Mouse (Mus musculus) limb, embryonic 13.5 days (tissue): ENCODE data around the gene Gm28635. TPM values are rescaled to one million over a fixed set of nuclear protein-coding genes. Genes with fewer than 3 reads are reported as not detected.
"Not testable (repeated sequence)": the region's sequence is repeated elsewhere in the genome, so short reads cannot be mapped to it uniquely, and the experiment has no call there.

ENCODE experiments used
- ATAC-seq: fragments of 200-750 bp; cut with Nextera tagmentation; 2 replicates; pipeline ENCODE4 v1.8.0; 2017; ENCODE audit warnings: low read depth, moderate number of reproducible peaks, moderate TSS enrichment; ENCODE audit not compliant: low FRiP score
- H3K27ac ChIP-seq: fragments of 300-500 bp; sonication (generic); 2 replicates; pipeline ENCODE4 v1.5.1; 2015; ENCODE audit warnings: inconsistent platforms, mild to moderate bottlenecking, moderate library complexity
- H3K27me3 ChIP-seq: fragments of 300-500 bp; sonication (generic); 2 replicates; pipeline ENCODE4 v1.6.1; 2015; ENCODE audit warnings: mild to moderate bottlenecking, inconsistent platforms
- H3K36me3 ChIP-seq: fragments of 300-500 bp; sonication (generic); 2 replicates; pipeline ENCODE4 v1.6.1; 2015; ENCODE audit warnings: inconsistent platforms, mild to moderate bottlenecking, moderate library complexity
- H3K4me1 ChIP-seq: fragments of 300-500 bp; sonication (generic); 2 replicates; pipeline ENCODE4 v1.6.1; 2015; ENCODE audit warnings: inconsistent platforms
- H3K4me2 ChIP-seq: fragments of 300-500 bp; sonication (generic); replicated peaks from 2 replicates; pipeline ENCODE4 v1.6.1; 2015; ENCODE audit warnings: inconsistent platforms, mild to moderate bottlenecking, moderate library complexity
- H3K4me3 ChIP-seq: fragments of 300-500 bp; sonication (generic); 2 replicates; pipeline ENCODE4 v1.5.1; 2015; ENCODE audit warnings: moderate library complexity, mild to moderate bottlenecking, inconsistent platforms
- H3K9ac ChIP-seq: fragments of 300-500 bp; sonication (generic); 2 replicates; pipeline ENCODE4 v1.6.1; 2015; ENCODE audit warnings: mild to moderate bottlenecking, inconsistent platforms
- H3K9me3 ChIP-seq: fragments of 300-500 bp; sonication (generic); 2 replicates; pipeline ENCODE4 v1.6.1; 2016; ENCODE audit warnings: inconsistent platforms
- WGBS: fragments of 180-500 bp; shearing (Covaris S2); methylation state at CpG from one replicate; pipeline ENCODE4 v1.1.7; 2015; 5-methylcytosine and 5-hydroxymethylcytosine counted together
- polyA plus RNA-seq: library from polyadenylated mRNA; unstranded; fragments of >200 nt; fragmentation: Nextera tagmentation; extraction: Ambion mirVana; gene quantifications from 2 replicates; pipeline ENCODE4 v1.2.1, GENCODE M21; 2015

Gene Gm28635
- polyA plus RNA-seq, 1 experiment from 2014 or later = not detected

GRCm38 (mm10) chr2:84679016-84679415 is 1.2 kb upstream of the Gm28635 start, which contains the start of gene Tmx2:
Tmx2 (minus strand) TSS chr2:84679140.
- peaks cover 28% of the 10 kb centered on the region for H3K36me3 ChIP-seq
- WGBS = 13% methylated on average over 8 of the region's 8 CpGs
- ATAC-seq = no peak
- H3K9ac ChIP-seq = peak within 1 kb of the TSS; percentile 86
- no peaks in the 10 kb centered on the region for H3K27me3 ChIP-seq
- no peaks in the 10 kb centered on the region for H3K9me3 ChIP-seq
- H3K27ac ChIP-seq = peak within 1 kb of the TSS; percentile 55; the same call in 1 of the 2 replicates
- H3K4me3 ChIP-seq = peak within 1 kb of the TSS; percentile 97
- H3K4me2 ChIP-seq = peak within 1 kb of the TSS; percentile 79
- peaks cover 17% of the 10 kb centered on the region for H3K4me1 ChIP-seq

GRCm38 (mm10) chr2:84677270-84677967 is 422 bp downstream of the Gm28635 start:
- Histone ChIP-seq H3K27me3 (no peaks in the 10 kb centered on the region), H3K4me2 (peak overlapping the region; percentile 66), H3K27ac (no peak overlapping the region), H3K9me3 (no peaks in the 10 kb centered on the region), H3K36me3 (peaks cover 38% of the 10 kb centered on the region), H3K4me1 (peaks cover 17% of the 10 kb centered on the region), H3K9ac (peak overlapping the region; percentile 59), H3K4me3 (peak overlapping the region; percentile 97)
- WGBS = 11% methylated on average over 22 of the region's 22 CpGs
- ATAC-seq = peak; percentile 56

GRCm38 (mm10) chr2:84671535-84671934 is 6.3 kb downstream of the Gm28635 start:
- WGBS = 71% methylated on average over 4 of the region's 5 CpGs
- not testable (repeated sequence) for ATAC-seq, H3K9me3 ChIP-seq, H3K4me1 ChIP-seq, H3K9ac ChIP-seq, H3K27ac ChIP-seq, H3K27me3 ChIP-seq
- Histone ChIP-seq H3K4me3 (peak overlapping the region; percentile 94; the same call in 1 of the 2 replicates), H3K36me3 (peaks cover 44% of the 10 kb centered on the region), H3K4me2 (peak overlapping the region; percentile 73)

- no peaks in the 10 kb centered on the region for H3K27me3 ChIP-seq
- H3K27ac ChIP-seq = peak within 1 kb of the TSS; percentile 94
- peaks cover 40% of the 10 kb centered on the region for H3K36me3 ChIP-seq
- peaks cover 10% of the 10 kb centered on the region for H3K4me1 ChIP-seq
- ATAC-seq = peak; percentile 97
- WGBS = under 1% methylated on average over 20 of the region's 20 CpGs
- H3K4me2 ChIP-seq = peak within 1 kb of the TSS; percentile 73
- H3K9me3 ChIP-seq = no peaks in the 10 kb centered on the region
- H3K4me3 ChIP-seq = peak within 1 kb of the TSS; percentile 94
- H3K9ac ChIP-seq = peak within 1 kb of the TSS; percentile 90
Measured at GRCm38 (mm10) chr2:84670569-84670933, 7.3 kb downstream of the Gm28635 start, which contains the start of gene Selenoh. Selenoh (minus strand) TSS chr2:84670770.

DNA sequence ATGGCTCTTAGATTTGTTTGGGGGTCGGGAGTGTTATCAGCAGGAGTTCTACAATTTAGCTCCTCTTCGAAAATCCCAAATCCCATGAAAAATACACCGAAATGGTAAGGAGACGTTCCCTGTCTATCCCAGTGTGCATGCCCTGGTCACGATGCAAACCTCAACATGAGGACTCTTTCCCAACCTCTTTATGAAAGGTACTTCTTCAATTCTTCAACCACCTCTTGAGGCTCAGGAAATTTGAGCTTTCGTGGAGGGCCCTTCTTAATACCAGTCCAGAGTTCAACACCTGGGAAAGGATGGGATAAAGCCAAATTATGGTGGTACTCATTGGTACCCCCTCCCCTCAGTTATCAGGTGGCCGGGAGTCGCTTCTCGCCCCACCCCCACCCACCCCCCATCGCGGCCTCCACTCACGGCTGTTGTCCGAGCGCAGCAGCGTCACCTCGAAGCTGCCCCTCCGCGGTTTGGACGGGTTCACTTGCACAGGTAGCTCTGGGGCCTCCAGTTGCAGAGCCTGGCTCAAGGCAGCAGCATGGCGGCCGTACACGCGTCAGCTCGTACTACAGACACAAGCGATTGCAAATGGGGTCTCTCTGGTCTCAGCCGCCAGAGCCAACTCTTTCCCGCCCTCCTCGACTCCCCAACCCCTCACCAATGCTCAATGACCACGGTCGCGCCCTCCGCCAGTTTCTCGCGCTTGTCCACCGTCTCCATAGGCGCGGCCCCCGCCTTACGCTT is 7.8 kb downstream of the Gm28635 start:
- no peaks in the 10 kb centered on the region for H3K27me3 ChIP-seq
- H3K4me3 ChIP-seq = peak overlapping the region; percentile 94
- peak overlapping the region; percentile 73 for H3K4me2 ChIP-seq
- no peaks in the 10 kb centered on the region for H3K9me3 ChIP-seq
- peaks cover 34% of the 10 kb centered on the region for H3K36me3 ChIP-seq
- peaks cover 10% of the 10 kb centered on the region for H3K4me1 ChIP-seq
- H3K27ac ChIP-seq = peak overlapping the region; percentile 94
- H3K9ac ChIP-seq = peak overlapping the region; percentile 90
- 3% methylated on average over 39 of the region's 39 CpGs for WGBS
- ATAC-seq = peak; percentile 75

DNA sequence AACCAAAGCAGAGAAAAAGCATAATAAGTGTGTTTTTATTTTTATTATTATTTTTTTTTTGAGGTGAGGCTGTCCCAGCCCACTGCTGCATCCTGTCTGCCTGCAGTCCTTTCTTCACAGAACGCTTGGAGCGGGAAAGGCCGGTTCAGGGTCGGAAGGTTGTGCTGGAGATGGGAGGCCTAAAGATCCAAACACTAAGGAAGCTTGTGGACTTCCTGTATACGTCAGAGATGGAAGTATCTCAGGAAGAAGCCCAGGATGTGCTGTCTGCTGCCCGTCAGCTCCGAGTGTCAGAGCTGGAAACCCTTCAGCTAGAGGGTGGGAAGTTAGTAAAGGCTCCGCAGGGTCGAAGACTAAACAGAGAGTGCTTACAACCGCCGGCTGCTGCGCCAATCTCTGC is 11.8 kb downstream of the Gm28635 start:
- H3K27ac ChIP-seq = no peak overlapping the region
- 65% methylated on average over 12 of the region's 12 CpGs for WGBS

GRCm38 (mm10) chr2:84662866-84663265 is 15.0 kb downstream of the Gm28635 start:
- WGBS = 38% methylated on average over 2 of the region's 2 CpGs

More for the DNA sequence above, 11.8 kb downstream of the Gm28635 start:
- peaks cover 10% of the 10 kb centered on the region for H3K36me3 ChIP-seq
- no peak overlapping the region for H3K9ac ChIP-seq
- peaks cover 10% of the 10 kb centered on the region for H3K4me1 ChIP-seq
- H3K4me2 ChIP-seq = no peak overlapping the region
- H3K27me3 ChIP-seq = no peaks in the 10 kb centered on the region
- H3K9me3 ChIP-seq = no peaks in the 10 kb centered on the region
- no peak for ATAC-seq
- no peak overlapping the region for H3K4me3 ChIP-seq

GRCm38 (mm10) chr2:84660253-84660652 is 17.6 kb downstream of the Gm28635 start:
- WGBS = 65% methylated on average over 3 of the region's 3 CpGs
- ATAC-seq = no peak
- no peaks in the 10 kb centered on the region for H3K4me1 ChIP-seq

More at GRCm38 (mm10) chr2:84662866-84663265, 15.0 kb downstream of the Gm28635 start:
- Histone ChIP-seq H3K4me3 (no peak overlapping the region), H3K27me3 (no peaks in the 10 kb centered on the region), H3K27ac (no peak overlapping the region), H3K4me2 (no peak overlapping the region), H3K9me3 (no peaks in the 10 kb centered on the region), H3K4me1 (no peaks in the 10 kb centered on the region), H3K36me3 (no peaks in the 10 kb centered on the region), H3K9ac (no peak overlapping the region)
- ATAC-seq = no peak

GRCm38 (mm10) chr2:84658806-84659205 is 19.0 kb downstream of the Gm28635 start, which contains the start of gene Btbd18:
Btbd18 (plus strand) TSS chr2:84659079.
- Histone ChIP-seq H3K4me3 (no peak within 1 kb of the TSS), H3K9ac (no peak within 1 kb of the TSS), H3K4me2 (no peak within 1 kb of the TSS), H3K4me1 (no peaks in the 10 kb centered on the region), H3K27ac (no peak within 1 kb of the TSS), H3K36me3 (no peaks in the 10 kb centered on the region), H3K9me3 (no peaks in the 10 kb centered on the region), H3K27me3 (no peaks in the 10 kb centered on the region)
- 92% methylated on average over 32 of the region's 32 CpGs for WGBS
- ATAC-seq = no peak

More at GRCm38 (mm10) chr2:84660253-84660652, 17.6 kb downstream of the Gm28635 start:
- no peak overlapping the region for H3K4me2 ChIP-seq
- no peak overlapping the region for H3K27ac ChIP-seq
- no peak overlapping the region for H3K9ac ChIP-seq
- no peak overlapping the region for H3K4me3 ChIP-seq
- H3K9me3 ChIP-seq = no peaks in the 10 kb centered on the region
- no peaks in the 10 kb centered on the region for H3K27me3 ChIP-seq
- no peaks in the 10 kb centered on the region for H3K36me3 ChIP-seq

- H3K36me3 ChIP-seq = no peaks in the 10 kb centered on the region
- H3K4me2 ChIP-seq = no peak overlapping the region
- H3K9ac ChIP-seq = no peak overlapping the region
- 81% methylated on average over 1 of the region's 1 CpGs for WGBS
- H3K4me3 ChIP-seq = no peak overlapping the region
- ATAC-seq = no peak
- no peaks in the 10 kb centered on the region for H3K27me3 ChIP-seq
- no peaks in the 10 kb centered on the region for H3K4me1 ChIP-seq
- H3K9me3 ChIP-seq = no peaks in the 10 kb centered on the region
- no peak overlapping the region for H3K27ac ChIP-seq
Measured at GRCm38 (mm10) chr2:84655864-84656263, 22.0 kb downstream of the Gm28635 start.

DNA sequence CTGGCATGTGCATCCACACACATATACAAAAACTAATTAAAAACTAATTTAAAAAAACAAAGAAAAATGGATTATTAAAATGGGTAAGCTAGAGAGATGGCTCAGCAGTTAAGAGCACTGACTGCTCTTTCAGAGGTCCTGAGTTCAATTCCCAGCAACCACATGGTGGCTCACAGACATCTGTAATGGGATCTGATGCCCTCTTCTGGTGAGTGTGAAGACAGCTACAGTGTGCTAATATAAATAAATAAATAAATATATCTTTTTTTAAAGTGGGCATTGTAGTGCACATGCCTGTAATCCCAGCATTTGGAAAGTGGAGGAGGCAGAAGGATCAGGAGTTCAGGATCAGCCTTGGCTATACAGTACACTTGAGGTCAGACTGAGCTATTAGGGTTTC is 24.5 kb downstream of the Gm28635 start:
- Histone ChIP-seq H3K27ac (no peak overlapping the region), H3K9ac (no peak overlapping the region), H3K4me2 (no peak overlapping the region), H3K4me3 (no peak overlapping the region), H3K36me3 (no peaks in the 10 kb centered on the region), H3K4me1 (peaks cover 7% of the 10 kb centered on the region), H3K27me3 (no peaks in the 10 kb centered on the region), H3K9me3 (no peaks in the 10 kb centered on the region)
- ATAC-seq = no peak

- peak; percentile 98 for ATAC-seq
- Histone ChIP-seq H3K27me3 (no peaks in the 10 kb centered on the region), H3K4me2 (peak within 1 kb of the TSS; percentile 76), H3K9me3 (no peaks in the 10 kb centered on the region), H3K9ac (peak within 1 kb of the TSS; percentile 84), H3K4me1 (peaks cover 18% of the 10 kb centered on the region), H3K4me3 (peak within 1 kb of the TSS; percentile 62), H3K36me3 (no peaks in the 10 kb centered on the region), H3K27ac (peak within 1 kb of the TSS; percentile 94)
- WGBS = 0% methylated on average over 15 of the region's 15 CpGs
Measured at GRCm38 (mm10) chr2:84650464-84651195, 27.2 kb downstream of the Gm28635 start, which contains the start of gene Ctnnd1. Ctnnd1 (minus strand) TSS chr2:84650765.
